In genomic region chr19:53119255-53119795, GRCm38 (mm10) we compare ENCODE assay signal across 16 mouse cellular contexts. TPM values are rescaled to one million over a fixed set of nuclear protein-coding genes. Genes with fewer than 3 reads are reported as not detected.
DNase-seq lines count a peak whose midpoint lies in the region; ATAC-seq lines count a peak whose summit lies in the region.
"Had no signal": no experiment of that assay in that cellular context is flagged by ENCODE, and none has a peak within 500 bp of the region (broad histone marks: within the 10 kb centered on the region; RNA-seq: fewer than 3 reads in every experiment).

No protein-coding gene starts in this region.

- no peaks in the 10 kb centered on the region for H3K9me3 ChIP-seq in forebrain, embryonic 14.5 days (replicated peaks; ENCODE audit: control insufficient read depth, low read length)
- H3K9me3 ChIP-seq in intestine, embryonic 16.5 days (ENCODE audit: control insufficient read depth, low read length) = peaks cover 4% of the 10 kb centered on the region; the same call in 1 of the 2 replicates
- H3K9me3 ChIP-seq: forebrain, embryonic 15.5 days; hindbrain, embryonic 13.5 days had no signal

- no peaks in the 10 kb centered on the region for H3K36me3 ChIP-seq in forebrain, embryonic 14.5 days (ENCODE audit: control insufficient read depth, insufficient read depth, low read length)
- H3K36me3 ChIP-seq in intestine, embryonic 16.5 days (ENCODE audit: control insufficient read depth, insufficient read depth, low read length) = no peaks in the 10 kb centered on the region
- H3K36me3 ChIP-seq: forebrain, embryonic 15.5 days; heart, embryonic 13.5 days; hindbrain, embryonic 13.5 days; midbrain, embryonic 10.5 days had no signal

- 91% methylated on average over 8 of the region's 8 CpGs for WGBS in forebrain, embryonic 14.5 days
- WGBS in intestine, embryonic 16.5 days = 80% methylated on average over 8 of the region's 8 CpGs

- H3K27me3 ChIP-seq in forebrain, embryonic 14.5 days (replicated peaks; ENCODE audit: control insufficient read depth, insufficient read depth, low read length) = no peaks in the 10 kb centered on the region
- H3K27me3 ChIP-seq in intestine, embryonic 16.5 days (replicated peaks; ENCODE audit: control insufficient read depth, insufficient read depth, low read length) = no peaks in the 10 kb centered on the region
- H3K27me3 ChIP-seq: forebrain, embryonic 15.5 days; heart, embryonic 13.5 days; hindbrain, embryonic 13.5 days had no signal

- no peak overlapping the region for H3K9ac ChIP-seq in forebrain, embryonic 14.5 days (ENCODE audit: low read length)
- H3K9ac ChIP-seq in intestine, embryonic 16.5 days (ENCODE audit: low read depth, low read length) = no peak overlapping the region
- H3K9ac ChIP-seq: forebrain, embryonic 15.5 days; heart, embryonic 13.5 days; hindbrain, embryonic 13.5 days had no signal

- no peak overlapping the region for H3K4me2 ChIP-seq in forebrain, embryonic 14.5 days (ENCODE audit: low read length)
- H3K4me2 ChIP-seq in intestine, embryonic 16.5 days (ENCODE audit: low read depth, low read length) = no peak overlapping the region
- H3K4me2 ChIP-seq: forebrain, embryonic 15.5 days; heart, embryonic 13.5 days; hindbrain, embryonic 13.5 days had no signal

- peak; percentile 90 for ATAC-seq in monocyte, adult 5-6 weeks (replicated peaks; ENCODE audit: insufficient number of reproducible peaks, low FRiP score, low TSS enrichment, poor library complexity, severe bottlenecking)
- no peak for ATAC-seq in forebrain, embryonic 14.5 days
- ATAC-seq in intestine, embryonic 16.5 days = no peak
- ATAC-seq: forebrain, embryonic 15.5 days had no signal

- DNase-seq in heart, adult 11 months = peak; percentile 92
- DNase-seq in heart, postnatal 14 days = no peak
- peak; percentile 5 for DNase-seq in thymus, postnatal 0 days (ENCODE audit: low spot score)
- no peak for DNase-seq in thymus, adult 18-20 months
- DNase-seq in forebrain, embryonic 14.5 days (ENCODE audit: low spot score) = no peak
- DNase-seq in layer of hippocampus, postnatal 25 days (ENCODE audit: extremely low spot score in 1 of 2, low spot score in 1 of 2) = no peak
- DNase-seq: adrenal gland, adult 2 months; gastrocnemius, postnatal 25 days; layer of hippocampus, postnatal 36 days had no signal

- H3K27ac ChIP-seq in forebrain, embryonic 14.5 days (ENCODE audit: low read depth, low read length) = no peak overlapping the region
- no peak overlapping the region for H3K27ac ChIP-seq in intestine, embryonic 16.5 days (ENCODE audit: low read length)
- H3K27ac ChIP-seq: forebrain, embryonic 15.5 days; heart, embryonic 13.5 days; hindbrain, embryonic 13.5 days; kidney, postnatal 0 days; midbrain, embryonic 10.5 days had no signal

- intact Hi-C loops in heart, postnatal 14 days (cut with DNase I) = no loop called here

- H3K4me1 ChIP-seq in forebrain, embryonic 14.5 days (ENCODE audit: control insufficient read depth, insufficient read depth, low read length) = no peaks in the 10 kb centered on the region
- H3K4me1 ChIP-seq in intestine, embryonic 16.5 days (ENCODE audit: control insufficient read depth, insufficient read depth, low read length) = no peaks in the 10 kb centered on the region
- H3K4me1 ChIP-seq: forebrain, embryonic 15.5 days; hindbrain, embryonic 13.5 days; midbrain, embryonic 10.5 days had no signal

- H3K4me3 ChIP-seq in forebrain, embryonic 14.5 days (ENCODE audit: low read depth, low read length) = no peak overlapping the region
- no peak overlapping the region for H3K4me3 ChIP-seq in intestine, embryonic 16.5 days (ENCODE audit: low read length)
- H3K4me3 ChIP-seq: forebrain, embryonic 15.5 days; heart, embryonic 13.5 days; hindbrain, embryonic 13.5 days; midbrain, embryonic 10.5 days had no signal

RNA-seq across cellular contexts. Expression of gene Add3, which starts 20.9 kb away (rescaled TPM):
- 10 to 100 TPM; 63.4 to 65.2 TPM for total RNA-seq in heart, postnatal 14 days (2021)
- 41.5 and 42.7 TPM in 2 replicates for polyA plus RNA-seq in thymus, postnatal 0 days (2015; fragmentation: Nextera tagmentation; extraction: Ambion mirVana)
- total RNA-seq in monocyte, adult 5-6 weeks (2017) = 301 to 321 TPM (median 307 TPM) in 3 replicates
- 25.2 and 32.6 TPM in 2 replicates for polyA plus RNA-seq in forebrain, embryonic 14.5 days (2014; fragmentation: Nextera tagmentation; extraction: Ambion mirVana)
- total RNA-seq in layer of hippocampus, postnatal 25 days (2021) = 100 to 1,000 TPM; 115 to 125 TPM
- polyA plus RNA-seq in intestine, embryonic 16.5 days (2015; fragmentation: Nextera tagmentation; extraction: Ambion mirVana) = 120 and 121 TPM in 2 replicates

Comparison
In these comparisons a context has a peak if more than half of its experiments do, and no peak if none do; other contexts are left out.
1. DNase-seq: peak in heart, adult 11 months (single experiment) and thymus, postnatal 0 days (single experiment); none in heart, postnatal 14 days (0 of 2), thymus, adult 18-20 months (0 of 2), forebrain, embryonic 14.5 days (single experiment) and layer of hippocampus, postnatal 25 days (0 of 2).